Mouse (Mus musculus) forebrain, embryonic 14.5 days (tissue): ENCODE data around the gene Dmap1. TPM values are rescaled to one million over a fixed set of nuclear protein-coding genes. Genes with fewer than 3 reads are reported as not detected.

Source experiments
- ATAC-seq: fragments of 200-750 bp; cut with Nextera tagmentation; 2 replicates; pipeline ENCODE4 v1.8.0; 2017; ENCODE audit warnings: mild to moderate bottlenecking, moderate library complexity
- DNase-seq: peaks from one replicate; pipeline ENCODE4 v3.0.0-alpha.2; 2015; ENCODE audit warnings: low spot score
- H3K27ac ChIP-seq: fragments of 300-500 bp; sonication (generic); 2 replicates; pipeline ENCODE4 v1.5.1; 2014; ENCODE audit warnings: low read depth, mild to moderate bottlenecking, control low read depth, low read length, moderate library complexity
- H3K27me3 ChIP-seq: fragments of 300-500 bp; sonication (generic); replicated peaks from 2 replicates; pipeline ENCODE4 v1.6.1; 2014; ENCODE audit warnings: low read length, control low read depth, mixed read lengths; ENCODE audit not compliant: control insufficient read depth, insufficient read depth
- H3K36me3 ChIP-seq: fragments of 300-500 bp; sonication (generic); 2 replicates; pipeline ENCODE4 v1.6.1; 2014; ENCODE audit warnings: low read length, control low read depth; ENCODE audit not compliant: control insufficient read depth, insufficient read depth
- H3K4me1 ChIP-seq: fragments of 300-500 bp; sonication (generic); 2 replicates; pipeline ENCODE4 v1.6.1; 2014; ENCODE audit warnings: antibody characterized with exemption, low read length, control low read depth; ENCODE audit not compliant: control insufficient read depth, insufficient read depth
- H3K4me2 ChIP-seq: fragments of 300-500 bp; sonication (generic); 2 replicates; pipeline ENCODE4 v1.6.1; 2014; ENCODE audit warnings: mild to moderate bottlenecking, control low read depth, low read length
- H3K4me3 ChIP-seq: fragments of 300-500 bp; sonication (generic); 2 replicates; pipeline ENCODE4 v1.5.1; 2014; ENCODE audit warnings: low read depth, low read length, control low read depth
- H3K9ac ChIP-seq: fragments of 300-500 bp; sonication (generic); 2 replicates; pipeline ENCODE4 v1.6.1; 2014; ENCODE audit warnings: mild to moderate bottlenecking, low read length, control low read depth, moderate library complexity
- H3K9me3 ChIP-seq: fragments of 300-500 bp; sonication (generic); replicated peaks from 2 replicates; pipeline ENCODE4 v1.6.1; 2016; ENCODE audit warnings: low read length, control low read depth, mixed read lengths; ENCODE audit not compliant: control insufficient read depth
- WGBS: fragments of 180-500 bp; shearing (Covaris S2); extraction: QIAGEN DNeasy Blood & Tissue Kit; methylation state at CpG from one replicate; pipeline ENCODE4 v1.1.7; 2014; 5-methylcytosine and 5-hydroxymethylcytosine counted together
- polyA plus RNA-seq: library from polyadenylated mRNA; unstranded; fragments of >200 nt; fragmentation: Nextera tagmentation; extraction: Ambion mirVana; gene quantifications from 2 replicates; pipeline ENCODE4 v1.2.1, GENCODE M21; 2014

The Dmap1 gene
- 94.9 and 97.6 TPM in 2 replicates for polyA plus RNA-seq

- no peaks in the 10 kb centered on the region for H3K9me3 ChIP-seq
- peaks cover 37% of the 10 kb centered on the region for H3K36me3 ChIP-seq
- no peaks in the 10 kb centered on the region for H3K27me3 ChIP-seq
- WGBS: under 1% methylated on average over 33 of the region's 33 CpGs
- ATAC-seq (peak; percentile 95), DNase-seq (peak; percentile 94)
- peak within 1 kb of the TSS; percentile 83 for H3K9ac ChIP-seq
- H3K4me3 ChIP-seq: peak within 1 kb of the TSS; percentile 80
- H3K4me1 ChIP-seq: peaks cover 4% of the 10 kb centered on the region; the same call in 1 of the 2 replicates
- H3K4me2 ChIP-seq: peak within 1 kb of the TSS; percentile 84
- peak within 1 kb of the TSS; percentile 30; the same call in 1 of the 2 replicates for H3K27ac ChIP-seq
Measured at GRCm38 (mm10) chr4:117681931-117682461, at the start of gene Dmap1. TSS of gene Dmap1 (minus strand) at chr4:117682273.

DNA sequence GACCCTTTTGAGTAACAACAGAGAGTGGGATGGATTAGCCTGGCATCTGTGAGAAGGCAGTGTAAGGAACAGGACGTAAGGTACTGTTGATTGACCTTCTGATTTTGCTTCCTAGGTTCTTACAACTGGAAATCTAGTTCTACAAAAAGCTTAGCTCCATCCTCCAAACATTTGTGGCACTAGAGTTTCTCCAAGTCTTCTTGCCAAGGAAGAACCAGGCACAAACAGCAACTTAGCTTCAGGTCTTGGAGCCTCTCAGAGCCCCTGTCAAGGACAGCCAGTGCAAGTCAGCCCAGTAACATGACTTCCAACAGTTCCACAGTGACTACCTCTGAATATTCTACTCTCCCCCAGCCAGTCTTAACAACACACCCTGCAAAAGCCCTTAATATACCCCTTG, 42.0 kb upstream of the Dmap1 start, which contains the start of gene Gm12845:
Gene Gm12845, plus strand, starts transcription at position 301 of the 400 bp plus-strand sequence.
- ATAC-seq (no peak), DNase-seq (no peak)
- Histone ChIP-seq H3K4me2 (no peak within 1 kb of the TSS), H3K9me3 (no peaks in the 10 kb centered on the region), H3K36me3 (no peaks in the 10 kb centered on the region), H3K4me1 (no peaks in the 10 kb centered on the region), H3K9ac (no peak within 1 kb of the TSS), H3K27me3 (no peaks in the 10 kb centered on the region), H3K27ac (no peak within 1 kb of the TSS), H3K4me3 (no peak within 1 kb of the TSS)
- 100% methylated on average over 1 of the region's 1 CpGs for WGBS

DNA sequence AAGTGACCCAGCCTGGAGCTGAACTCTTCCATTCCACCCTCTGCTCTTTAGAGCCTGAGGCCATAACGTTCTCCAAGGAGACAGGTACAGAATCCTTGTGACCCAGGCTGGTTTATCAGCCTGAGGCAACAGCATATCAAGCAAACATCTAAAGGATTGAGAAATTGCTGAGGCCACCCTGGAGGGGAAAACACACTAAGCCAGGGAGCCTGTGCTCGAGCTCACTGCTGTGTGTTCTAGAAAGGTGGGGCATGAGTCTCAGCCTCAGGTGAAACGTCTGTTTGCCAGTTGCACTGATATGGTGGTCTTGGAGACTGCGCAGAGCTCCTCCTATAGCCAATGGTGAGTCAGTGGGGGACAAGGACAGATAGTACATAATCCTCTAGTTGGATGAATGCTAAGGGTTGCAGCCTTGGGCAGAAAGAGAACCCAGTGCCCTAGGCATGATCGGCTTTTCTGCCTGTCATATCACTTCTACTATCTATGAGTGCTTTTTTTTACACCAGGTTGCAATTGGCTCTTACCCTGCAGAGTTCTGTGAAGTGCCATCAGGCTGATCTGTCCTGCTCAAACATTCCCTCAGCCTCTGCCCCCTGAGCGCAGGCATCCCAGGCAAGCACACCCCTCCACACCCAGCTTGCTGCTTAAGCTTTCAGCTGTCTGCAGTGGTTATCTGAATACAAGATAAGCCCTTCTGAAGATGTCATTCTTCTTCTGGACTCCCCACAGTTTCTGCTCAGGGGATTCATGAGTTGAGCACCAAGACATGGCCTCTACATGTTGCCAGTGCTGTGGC, 31.4 kb upstream of the Dmap1 start:
- no peaks in the 10 kb centered on the region for H3K36me3 ChIP-seq
- ATAC-seq: no peak
- no peaks in the 10 kb centered on the region for H3K9me3 ChIP-seq
- DNase-seq: no peak
- no peaks in the 10 kb centered on the region for H3K27me3 ChIP-seq
- H3K4me3 ChIP-seq: no peak overlapping the region
- 80% methylated on average over 6 of the region's 6 CpGs for WGBS
- no peak overlapping the region for H3K4me2 ChIP-seq
- no peak overlapping the region for H3K9ac ChIP-seq
- no peaks in the 10 kb centered on the region for H3K4me1 ChIP-seq
- no peak overlapping the region for H3K27ac ChIP-seq

DNA sequence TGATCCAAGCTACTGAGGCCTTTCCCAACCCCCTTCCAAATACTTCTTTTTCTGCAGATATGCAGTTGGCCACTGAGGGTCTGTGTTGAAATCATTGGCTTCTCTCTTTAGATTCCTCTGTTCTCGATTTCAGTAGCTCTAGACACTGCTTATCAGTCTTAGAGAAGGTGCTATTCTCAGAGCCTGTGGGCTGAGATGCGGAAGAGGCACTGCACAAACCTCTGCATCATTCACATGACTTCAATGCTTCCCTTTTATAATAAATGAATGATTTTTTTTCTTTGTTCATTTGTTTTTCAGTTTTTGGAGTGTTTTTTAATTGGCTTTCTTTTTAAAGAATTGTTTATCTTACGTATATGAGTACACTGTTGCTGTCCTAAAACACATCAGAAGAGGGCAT, 30.2 kb upstream of the Dmap1 start:
- no peaks in the 10 kb centered on the region for H3K9me3 ChIP-seq
- no peaks in the 10 kb centered on the region for H3K27me3 ChIP-seq
- WGBS: 82% methylated on average over 3 of the region's 3 CpGs
- DNase-seq (no peak), ATAC-seq (no peak)
- H3K36me3 ChIP-seq: no peaks in the 10 kb centered on the region
- no peak overlapping the region for H3K9ac ChIP-seq
- no peak overlapping the region for H3K4me3 ChIP-seq
- no peak overlapping the region for H3K4me2 ChIP-seq
- H3K4me1 ChIP-seq: no peaks in the 10 kb centered on the region
- no peak overlapping the region for H3K27ac ChIP-seq

GRCm38 (mm10) chr4:117708780-117709550, 26.9 kb upstream of the Dmap1 start:
- H3K27ac ChIP-seq: no peak overlapping the region
- H3K27me3 ChIP-seq: no peaks in the 10 kb centered on the region
- WGBS: 68% methylated on average over 3 of the region's 3 CpGs
- H3K4me2 ChIP-seq: no peak overlapping the region
- DNase-seq (no peak), ATAC-seq (no peak)
- no peak overlapping the region for H3K9ac ChIP-seq
- H3K9me3 ChIP-seq: no peaks in the 10 kb centered on the region
- H3K4me1 ChIP-seq: no peaks in the 10 kb centered on the region
- no peak overlapping the region for H3K4me3 ChIP-seq
- no peaks in the 10 kb centered on the region for H3K36me3 ChIP-seq

GRCm38 (mm10) chr4:117705361-117705760, 23.3 kb upstream of the Dmap1 start:
- Histone ChIP-seq H3K9me3 (no peaks in the 10 kb centered on the region), H3K36me3 (no peaks in the 10 kb centered on the region), H3K4me2 (no peak overlapping the region), H3K4me3 (no peak overlapping the region), H3K4me1 (no peaks in the 10 kb centered on the region), H3K27ac (no peak overlapping the region), H3K9ac (no peak overlapping the region), H3K27me3 (no peaks in the 10 kb centered on the region)
- no peak for ATAC-seq
- WGBS: 4% methylated on average over 7 of the region's 7 CpGs
- DNase-seq: peak; percentile 79

DNA sequence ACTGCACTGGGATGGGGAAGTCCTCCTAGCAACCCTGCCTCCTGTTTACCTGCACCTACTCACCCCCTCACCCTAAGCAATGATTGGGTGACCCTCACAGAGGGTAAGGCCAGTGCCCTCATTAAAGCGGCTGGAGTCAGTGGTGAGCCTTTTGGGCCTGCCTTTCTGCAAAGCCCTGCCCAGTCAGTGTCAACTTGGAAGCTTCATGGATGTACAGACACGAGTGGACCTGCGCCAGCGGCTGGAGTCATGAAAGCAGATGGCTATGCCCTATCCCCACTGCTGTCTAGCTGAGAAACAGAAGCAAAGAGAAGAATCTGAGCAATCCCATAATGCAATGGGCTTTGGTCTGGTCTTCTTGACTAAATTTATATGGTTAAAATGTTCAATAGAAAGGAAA, 4.3 kb upstream of the Dmap1 start:
- WGBS: 84% methylated on average over 4 of the region's 4 CpGs
- no peak for ATAC-seq

GRCm38 (mm10) chr4:117683048-117683768, 1.1 kb upstream of the Dmap1 start:
- Histone ChIP-seq H3K27me3 (no peaks in the 10 kb centered on the region), H3K9me3 (no peaks in the 10 kb centered on the region), H3K9ac (no peak overlapping the region), H3K36me3 (peaks cover 26% of the 10 kb centered on the region), H3K27ac (no peak overlapping the region), H3K4me2 (peak overlapping the region; percentile 84; the same call in 1 of the 2 replicates), H3K4me3 (no peak overlapping the region), H3K4me1 (peaks cover 4% of the 10 kb centered on the region; the same call in 1 of the 2 replicates)
- ATAC-seq: no peak
- no peak for DNase-seq
- 76% methylated on average over 6 of the region's 6 CpGs for WGBS

More for the DNA sequence above, 4.3 kb upstream of the Dmap1 start:
- H3K27ac ChIP-seq: no peak overlapping the region
- no peak overlapping the region for H3K9ac ChIP-seq
- DNase-seq: no peak
- no peaks in the 10 kb centered on the region for H3K9me3 ChIP-seq
- peaks cover under 1% of the 10 kb centered on the region; the same call in 1 of the 2 replicates for H3K4me1 ChIP-seq
- no peak overlapping the region for H3K4me3 ChIP-seq
- H3K36me3 ChIP-seq: no peaks in the 10 kb centered on the region
- no peaks in the 10 kb centered on the region for H3K27me3 ChIP-seq
- H3K4me2 ChIP-seq: no peak overlapping the region
